Mouse (Mus musculus) lung, postnatal 0 days (tissue): ENCODE measurements around the gene Opn4. TPM values are rescaled to one million over a fixed set of nuclear protein-coding genes. Genes with fewer than 3 reads are reported as not detected.

ENCODE experiments used
- ATAC-seq: fragments of 200-750 bp; cut with Nextera tagmentation; 2 replicates; pipeline ENCODE4 v1.8.0; 2017; ENCODE audit warnings: moderate library complexity
- DNase-seq: peaks from one replicate; pipeline ENCODE4 v3.0.0-alpha.2; 2016; ENCODE audit warnings: low spot score
- H3K27ac ChIP-seq: fragments of 300-500 bp; sonication (generic); 2 replicates; pipeline ENCODE4 v1.5.1; 2014; ENCODE audit warnings: antibody characterized with exemption, mild to moderate bottlenecking, low read length, mixed read lengths
- H3K27me3 ChIP-seq: fragments of 300-500 bp; sonication (generic); replicated peaks from 2 replicates; pipeline ENCODE4 v1.6.1; 2014; ENCODE audit warnings: low read length, mixed read lengths; ENCODE audit not compliant: insufficient read depth
- H3K36me3 ChIP-seq: fragments of 300-500 bp; sonication (generic); 2 replicates; pipeline ENCODE4 v1.6.1; 2014; ENCODE audit warnings: low read length, mixed read lengths; ENCODE audit not compliant: insufficient read depth
- H3K4me1 ChIP-seq: fragments of 300-500 bp; sonication (generic); 2 replicates; pipeline ENCODE4 v1.6.1; 2014; ENCODE audit warnings: antibody characterized with exemption, low read depth, low read length, mixed read lengths; ENCODE audit not compliant: insufficient read depth
- H3K4me2 ChIP-seq: fragments of 300-500 bp; sonication (generic); replicated peaks from 2 replicates; pipeline ENCODE4 v1.6.1; 2014; ENCODE audit warnings: low read depth, mild to moderate bottlenecking, low read length, moderate library complexity, mixed read lengths
- H3K4me3 ChIP-seq: fragments of 300-500 bp; sonication (generic); 2 replicates; pipeline ENCODE4 v1.5.1; 2014; ENCODE audit warnings: low read depth, low read length
- H3K9ac ChIP-seq: fragments of 300-500 bp; sonication (generic); replicated peaks from 2 replicates; pipeline ENCODE4 v1.6.1; 2014; ENCODE audit warnings: low read depth, mild to moderate bottlenecking
- H3K9me3 ChIP-seq: fragments of 300-500 bp; sonication (generic); 2 replicates; pipeline ENCODE4 v1.6.1; 2016; ENCODE audit warnings: low read length, mixed read lengths
- CTCF ChIP-seq: IDR thresholded peaks from 2 replicates; pipeline ENCODE4 v1.5.1; 2016; ENCODE audit warnings: antibody characterized with exemption, mild to moderate bottlenecking
- EP300 ChIP-seq: IDR thresholded peaks from 2 replicates; pipeline ENCODE4 v1.6.1; 2016; ENCODE audit warnings: antibody characterized with exemption, mild to moderate bottlenecking, control low read depth
- WGBS: fragments of 180-500 bp; shearing (Covaris S2); extraction: QIAGEN DNeasy Blood & Tissue Kit; methylation state at CpG from one replicate; pipeline ENCODE4 v1.1.7; 2014; 5-methylcytosine and 5-hydroxymethylcytosine counted together
- polyA plus RNA-seq: library from polyadenylated mRNA; unstranded; fragments of >200 nt; fragmentation: Nextera tagmentation; extraction: Ambion mirVana; gene quantifications from 2 replicates; pipeline ENCODE4 v1.2.1, GENCODE M21; 2015

Gene Opn4
- polyA plus RNA-seq, 1 experiment from 2014 or later: 0.12 TPM

DNA sequence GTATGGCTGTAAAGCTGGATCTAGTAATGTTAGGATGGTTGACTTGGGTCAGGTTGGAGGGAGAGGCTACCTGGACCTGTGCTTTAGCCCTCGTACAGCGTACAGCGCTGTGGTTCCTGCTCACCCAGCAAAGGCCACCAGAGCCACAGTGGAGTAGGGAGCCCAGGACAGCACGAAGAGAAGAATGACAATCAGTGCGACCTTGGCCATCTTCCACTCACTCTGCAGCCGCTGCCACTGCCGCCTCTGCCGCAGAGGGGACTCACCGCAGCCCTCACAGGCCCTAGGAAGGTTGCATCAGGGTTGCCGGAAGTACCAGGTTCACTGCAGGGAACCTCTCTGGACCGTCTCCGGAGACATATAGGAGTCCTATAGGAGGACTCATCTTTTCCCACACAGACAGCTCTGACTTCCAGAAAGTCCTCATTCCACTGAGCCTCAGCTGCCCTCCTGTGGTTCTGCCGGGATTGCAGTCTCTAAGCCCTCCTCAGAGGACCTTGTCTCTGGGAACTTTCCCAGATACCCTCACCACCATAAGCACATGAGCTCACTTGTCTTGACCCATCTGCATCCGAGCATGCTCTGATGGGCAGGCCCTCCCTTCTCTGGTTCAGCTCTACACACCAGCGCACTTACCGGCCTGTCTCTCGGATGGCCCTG is 4.2 kb downstream of the Opn4 start:
- Histone ChIP-seq H3K4me1 (no peaks in the 10 kb centered on the region; the same call in 1 of the 2 replicates), H3K27ac (no peak overlapping the region), H3K4me3 (no peak overlapping the region), H3K36me3 (no peaks in the 10 kb centered on the region), H3K9ac (no peak overlapping the region), H3K4me2 (no peak overlapping the region), H3K27me3 (no peaks in the 10 kb centered on the region), H3K9me3 (no peaks in the 10 kb centered on the region)
- WGBS: 75% methylated on average over 17 of the region's 17 CpGs
- no peak for DNase-seq
- TF ChIP-seq EP300: no peak
- TF ChIP-seq CTCF: no peak
- ATAC-seq: no peak

DNA sequence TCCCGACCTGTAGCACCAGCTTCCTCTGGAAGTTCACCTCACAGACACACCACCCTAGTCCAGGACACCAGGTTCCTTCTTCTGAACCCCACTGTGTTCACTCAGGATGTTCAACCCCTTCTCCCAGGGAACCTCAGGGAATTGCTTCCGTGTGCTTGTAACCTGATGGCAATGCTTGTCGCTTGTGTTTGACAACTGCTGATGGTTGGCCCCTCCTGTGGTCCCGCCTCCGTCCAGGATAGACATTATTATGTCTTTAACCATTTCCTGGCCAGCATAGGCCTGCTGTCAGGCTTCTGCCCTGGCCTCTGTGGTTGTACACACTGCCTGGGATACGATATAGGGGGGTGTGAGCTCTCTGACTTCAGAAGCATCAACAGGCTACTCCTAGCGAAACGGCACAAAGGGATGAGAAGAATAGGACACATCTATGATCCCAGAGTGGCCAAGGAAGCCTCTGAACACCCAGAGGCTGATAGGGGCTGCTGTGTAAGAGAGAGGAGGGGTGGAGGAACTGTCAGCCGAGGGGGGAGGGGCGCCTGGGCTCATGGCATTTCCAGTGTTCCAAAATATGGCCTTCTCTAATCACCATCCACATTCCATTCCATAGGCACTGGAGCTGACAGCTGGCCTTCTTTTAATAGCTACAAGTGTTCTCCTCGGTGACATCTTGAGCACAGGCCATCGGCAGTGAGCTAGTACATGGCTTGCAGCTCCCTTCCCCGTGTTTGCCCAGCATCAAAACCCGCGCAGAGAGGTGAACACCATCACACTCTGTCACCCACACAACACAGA is 8.0 kb downstream of the Opn4 start:
- H3K4me3 ChIP-seq: no peak overlapping the region
- H3K27ac ChIP-seq: no peak overlapping the region
- ATAC-seq (peak; percentile 33; the same call in 1 of the 2 replicates), DNase-seq (peak; percentile 29)
- H3K4me1 ChIP-seq: no peaks in the 10 kb centered on the region; the same call in 1 of the 2 replicates
- WGBS: 45% methylated on average over 15 of the region's 15 CpGs
- H3K36me3 ChIP-seq: no peaks in the 10 kb centered on the region
- H3K9me3 ChIP-seq: no peaks in the 10 kb centered on the region
- H3K9ac ChIP-seq: no peak overlapping the region
- H3K27me3 ChIP-seq: no peaks in the 10 kb centered on the region
- H3K4me2 ChIP-seq: no peak overlapping the region
- TF ChIP-seq CTCF (no peak), EP300 (no peak)

DNA sequence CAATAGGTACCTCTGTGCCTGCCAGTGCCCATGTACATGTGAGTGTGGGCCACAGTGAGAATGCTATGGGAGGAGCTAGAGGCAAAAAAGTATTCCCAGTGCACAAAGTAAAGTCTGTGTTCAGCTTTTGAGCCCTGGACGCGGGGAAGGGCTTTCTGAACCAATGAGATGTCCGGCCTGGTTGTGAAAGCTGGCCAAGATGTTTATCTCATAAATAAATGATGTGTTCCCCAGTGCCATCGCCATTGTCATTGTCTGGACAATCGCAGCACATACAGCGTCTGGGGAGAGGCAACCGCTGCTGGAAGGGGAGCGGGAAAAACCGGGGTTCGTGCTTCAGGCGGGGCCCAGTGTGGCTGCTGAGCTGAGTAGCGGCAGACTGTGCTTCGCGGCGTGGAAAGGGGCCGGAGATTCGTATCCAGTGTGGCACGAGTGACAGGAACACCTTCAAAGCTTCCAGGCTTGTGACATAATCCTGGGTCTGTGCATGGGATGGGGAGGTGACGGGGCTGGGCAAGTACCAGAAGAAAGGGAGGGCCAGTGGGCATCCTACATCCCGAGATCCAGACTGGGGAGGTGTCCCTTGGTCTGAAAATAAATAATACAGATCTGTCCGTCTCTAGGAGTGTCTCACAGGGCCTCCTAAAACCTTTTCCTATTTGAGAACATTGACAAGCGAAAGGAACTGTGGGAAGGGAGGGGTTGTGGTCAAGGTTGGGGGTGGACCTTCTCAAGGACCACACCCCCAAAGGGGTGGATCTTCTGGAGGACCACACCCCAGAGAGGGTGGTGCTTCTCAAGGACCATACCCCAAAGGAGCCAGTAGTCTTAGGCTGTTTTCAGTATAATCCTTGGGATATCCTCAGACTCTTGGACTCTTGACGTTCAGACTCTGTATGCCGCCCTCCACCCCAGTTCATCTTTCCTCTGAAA is 8.9 kb downstream of the Opn4 start:
- Histone ChIP-seq H3K36me3 (no peaks in the 10 kb centered on the region), H3K4me1 (no peaks in the 10 kb centered on the region; the same call in 1 of the 2 replicates), H3K27me3 (no peaks in the 10 kb centered on the region), H3K4me2 (no peak overlapping the region), H3K27ac (no peak overlapping the region), H3K9ac (no peak overlapping the region), H3K9me3 (no peaks in the 10 kb centered on the region), H3K4me3 (no peak overlapping the region)
- peak; percentile 31; the same call in 1 of the 2 replicates for ATAC-seq
- WGBS: 54% methylated on average over 24 of the region's 24 CpGs
- TF ChIP-seq CTCF: no peak
- no peak for TF ChIP-seq EP300
- DNase-seq: peak; percentile 39

DNA sequence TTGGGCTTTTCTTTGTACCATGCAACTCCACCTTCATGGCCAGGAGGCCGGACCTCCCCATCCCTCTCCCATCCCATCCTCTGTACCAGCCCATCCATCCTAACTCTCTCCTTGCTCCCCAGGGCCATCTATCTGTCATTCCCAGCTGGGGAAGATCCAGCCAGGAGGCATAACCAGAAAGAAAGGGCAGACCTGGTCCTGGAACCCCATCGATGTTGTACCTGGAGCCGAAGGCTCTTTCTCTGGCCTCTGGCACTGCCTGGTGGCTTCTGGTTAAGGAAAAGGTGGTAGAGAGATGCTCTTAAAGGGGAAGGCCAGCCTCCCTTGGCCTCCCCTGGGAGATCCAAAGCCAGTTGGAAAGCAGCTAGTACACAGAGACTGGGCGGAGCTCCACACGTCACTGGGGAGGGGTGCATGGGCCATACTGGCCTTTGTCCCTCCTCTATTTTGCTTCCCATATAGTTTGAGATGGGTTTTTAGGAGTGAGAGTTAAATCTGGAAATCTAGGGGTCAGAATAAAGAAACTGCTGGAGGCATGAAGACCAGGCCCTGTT is 9.8 kb downstream of the Opn4 start:
- H3K27me3 ChIP-seq: no peaks in the 10 kb centered on the region
- no peak overlapping the region for H3K4me2 ChIP-seq
- H3K9ac ChIP-seq: no peak overlapping the region
- no peaks in the 10 kb centered on the region for H3K36me3 ChIP-seq
- H3K4me3 ChIP-seq: no peak overlapping the region
- no peak for DNase-seq
- WGBS: 87% methylated on average over 5 of the region's 5 CpGs
- no peak for TF ChIP-seq CTCF
- no peak for TF ChIP-seq EP300
- H3K27ac ChIP-seq: no peak overlapping the region
- H3K9me3 ChIP-seq: no peaks in the 10 kb centered on the region
- no peak for ATAC-seq
- no peaks in the 10 kb centered on the region; the same call in 1 of the 2 replicates for H3K4me1 ChIP-seq

DNA sequence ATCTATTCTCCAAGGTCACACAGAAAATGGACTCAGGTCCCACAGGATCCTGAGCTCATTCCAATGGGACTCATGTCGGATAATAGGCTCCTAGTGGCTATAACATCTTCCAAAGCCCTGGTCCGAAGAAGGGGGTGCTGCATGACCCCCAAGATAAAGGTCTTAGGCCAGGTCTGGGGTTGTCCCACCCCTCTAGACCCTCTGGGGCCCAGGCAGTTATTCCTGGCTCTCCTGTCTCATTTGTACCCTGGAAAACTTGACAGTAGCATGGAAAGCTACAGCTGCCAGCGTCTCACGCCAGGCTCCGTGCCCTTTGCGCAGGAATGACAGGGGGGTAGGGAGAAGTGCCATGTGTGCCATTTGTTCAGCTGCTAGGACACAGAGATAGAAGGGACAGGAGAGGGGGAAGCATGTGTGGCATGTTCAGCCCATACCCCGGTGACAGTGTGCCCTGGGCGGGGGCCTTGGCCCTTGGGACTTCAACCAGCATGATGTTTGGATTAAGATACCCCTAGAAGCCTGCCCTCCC is 10.7 kb downstream of the Opn4 start:
- no peak for TF ChIP-seq EP300
- TF ChIP-seq CTCF: no peak
- H3K9me3 ChIP-seq: no peaks in the 10 kb centered on the region
- 91% methylated on average over 8 of the region's 8 CpGs for WGBS
- H3K4me3 ChIP-seq: no peak overlapping the region
- H3K36me3 ChIP-seq: no peaks in the 10 kb centered on the region
- H3K4me1 ChIP-seq: no peaks in the 10 kb centered on the region; the same call in 1 of the 2 replicates
- no peaks in the 10 kb centered on the region for H3K27me3 ChIP-seq
- ATAC-seq (no peak), DNase-seq (no peak)
- no peak overlapping the region for H3K9ac ChIP-seq
- H3K4me2 ChIP-seq: no peak overlapping the region
- H3K27ac ChIP-seq: no peak overlapping the region
